Mouse (Mus musculus) brown adipose tissue, adult 24 weeks (tissue): ENCODE measurements around the gene Wdr24. TPM values are rescaled to one million over a fixed set of nuclear protein-coding genes. Genes with fewer than 3 reads are reported as not detected.
"Not testable (repeated sequence)": the region's sequence is repeated elsewhere in the genome, so short reads cannot be mapped to it uniquely, and the experiment has no call there.

Source experiments
- H3K27ac ChIP-seq: fragments of 200-500 bp; replicated peaks from 2 replicates; pipeline ENCODE4 v1.5.1; 2012; ENCODE audit warnings: low read depth, mild to moderate bottlenecking, low read length
- H3K4me1 ChIP-seq: fragments of 200-500 bp; 2 replicates; pipeline ENCODE4 v1.6.1; 2012; ENCODE audit warnings: low read length, mixed read lengths; ENCODE audit not compliant: control insufficient read depth, insufficient read depth, insufficient read length
- H3K4me3 ChIP-seq: fragments of 200-500 bp; 2 replicates; pipeline ENCODE4 v1.5.1; 2012; ENCODE audit warnings: low read depth, mild to moderate bottlenecking, low read length, moderate library complexity; ENCODE audit not compliant: insufficient read depth
- polyA plus RNA-seq: library from polyadenylated mRNA; stranded (reverse); fragments of >200 nt; gene quantifications from 2 replicates; pipeline ENCODE4 v1.2.4, GENCODE M21; 2012; ENCODE audit not compliant: missing spikeins, insufficient read depth, insufficient read length

Gene Wdr24
- polyA plus RNA-seq, 1 experiment: 7.1 TPM

GRCm38 (mm10) chr17:25795609-25796092, 27.8 kb upstream of the Wdr24 start, which contains the start of gene AC134908.4:
Gene AC134908.4, minus strand, starts transcription at chr17:25795659.
- H3K27ac ChIP-seq: no peak within 1 kb of the TSS
- peaks cover 11% of the 10 kb centered on the region for H3K4me1 ChIP-seq
- H3K4me3 ChIP-seq: peak within 1 kb of the TSS; percentile 75

- Histone ChIP-seq H3K4me3 (peak overlapping the region; percentile 75), H3K4me1 (peaks cover 10% of the 10 kb centered on the region), H3K27ac (no peak overlapping the region)
Observed at GRCm38 (mm10) chr17:25796211-25796771, 27.1 kb upstream of the Wdr24 start.

GRCm38 (mm10) chr17:25796951-25797369, 26.5 kb upstream of the Wdr24 start, which contains the start of gene Metrn:
Gene Metrn, minus strand, starts transcription at chr17:25797136.
- Histone ChIP-seq H3K4me1 (peaks cover 7% of the 10 kb centered on the region), H3K27ac (no peak within 1 kb of the TSS), H3K4me3 (peak within 1 kb of the TSS; percentile 75)

GRCm38 (mm10) chr17:25801029-25801428, 22.4 kb upstream of the Wdr24 start:
- Histone ChIP-seq H3K27ac (no peak overlapping the region), H3K4me3 (no peak overlapping the region), H3K4me1 (no peaks in the 10 kb centered on the region; the same call in 1 of the 2 replicates)

DNA sequence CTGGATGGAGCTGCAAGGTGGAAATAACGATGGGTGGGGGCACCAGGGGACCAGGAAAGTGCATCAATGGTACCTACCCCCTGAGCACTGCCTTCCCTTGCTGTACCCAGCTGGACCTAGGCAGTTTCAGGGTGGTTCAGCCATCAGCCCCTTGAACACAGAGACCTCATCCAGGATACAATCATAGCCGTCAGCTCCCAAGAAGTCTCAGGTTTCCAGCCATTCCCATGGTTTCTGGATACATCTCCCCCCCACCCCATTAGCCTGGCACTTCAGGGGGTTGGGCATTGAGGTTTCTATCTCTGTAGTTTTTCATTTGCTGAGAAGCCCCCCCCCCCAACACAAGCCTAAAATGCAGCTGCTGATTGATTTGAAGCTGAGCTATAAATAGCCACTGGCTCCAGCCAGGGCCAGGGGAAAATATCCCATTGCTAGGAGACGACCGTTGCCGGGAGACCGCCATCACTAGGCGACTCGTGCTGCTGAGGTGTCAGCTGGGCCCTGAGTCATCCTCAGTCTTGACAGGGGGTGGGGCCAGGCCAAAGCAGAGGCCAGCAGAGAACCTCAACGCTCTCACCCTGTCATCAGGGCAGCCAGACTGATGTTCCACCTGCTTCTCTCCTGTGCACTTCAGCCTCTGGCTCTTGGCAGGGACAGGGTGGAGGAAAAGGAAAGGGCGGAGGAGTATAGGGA, 20.5 kb upstream of the Wdr24 start:
- no peaks in the 10 kb centered on the region for H3K4me1 ChIP-seq
- H3K27ac ChIP-seq: no peak overlapping the region
- H3K4me3 ChIP-seq: no peak overlapping the region

DNA sequence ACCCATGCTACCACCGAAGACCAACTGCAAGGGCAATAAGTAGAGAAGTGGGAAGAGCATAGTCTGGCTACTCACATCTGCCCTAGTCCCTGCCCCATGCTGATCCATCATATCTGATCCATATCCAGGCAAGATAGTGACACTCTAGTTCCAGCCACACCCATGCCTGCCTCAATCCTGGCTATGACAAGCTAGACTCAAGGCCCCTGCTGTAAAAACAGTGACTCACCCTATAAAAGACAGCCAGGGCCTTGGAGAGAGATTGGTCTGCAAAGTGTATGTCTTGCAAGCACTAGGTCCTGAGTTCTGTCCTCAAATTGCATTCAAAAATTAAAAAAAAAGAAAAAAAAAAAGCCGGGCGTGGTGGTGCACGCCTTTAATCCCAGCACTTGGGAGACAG, 16.9 kb upstream of the Wdr24 start:
- Histone ChIP-seq H3K4me3 (no peak overlapping the region), H3K27ac (no peak overlapping the region), H3K4me1 (no peaks in the 10 kb centered on the region)

- H3K4me3 ChIP-seq, H3K4me1 ChIP-seq, H3K27ac ChIP-seq: not testable (repeated sequence)
Observed at GRCm38 (mm10) chr17:25807452-25807851, 16.0 kb upstream of the Wdr24 start.

GRCm38 (mm10) chr17:25808028-25808427, 15.4 kb upstream of the Wdr24 start:
- Histone ChIP-seq H3K27ac (no peak overlapping the region), H3K4me3 (peak overlapping the region; percentile 1; the same call in 1 of the 2 replicates), H3K4me1 (no peaks in the 10 kb centered on the region)

DNA sequence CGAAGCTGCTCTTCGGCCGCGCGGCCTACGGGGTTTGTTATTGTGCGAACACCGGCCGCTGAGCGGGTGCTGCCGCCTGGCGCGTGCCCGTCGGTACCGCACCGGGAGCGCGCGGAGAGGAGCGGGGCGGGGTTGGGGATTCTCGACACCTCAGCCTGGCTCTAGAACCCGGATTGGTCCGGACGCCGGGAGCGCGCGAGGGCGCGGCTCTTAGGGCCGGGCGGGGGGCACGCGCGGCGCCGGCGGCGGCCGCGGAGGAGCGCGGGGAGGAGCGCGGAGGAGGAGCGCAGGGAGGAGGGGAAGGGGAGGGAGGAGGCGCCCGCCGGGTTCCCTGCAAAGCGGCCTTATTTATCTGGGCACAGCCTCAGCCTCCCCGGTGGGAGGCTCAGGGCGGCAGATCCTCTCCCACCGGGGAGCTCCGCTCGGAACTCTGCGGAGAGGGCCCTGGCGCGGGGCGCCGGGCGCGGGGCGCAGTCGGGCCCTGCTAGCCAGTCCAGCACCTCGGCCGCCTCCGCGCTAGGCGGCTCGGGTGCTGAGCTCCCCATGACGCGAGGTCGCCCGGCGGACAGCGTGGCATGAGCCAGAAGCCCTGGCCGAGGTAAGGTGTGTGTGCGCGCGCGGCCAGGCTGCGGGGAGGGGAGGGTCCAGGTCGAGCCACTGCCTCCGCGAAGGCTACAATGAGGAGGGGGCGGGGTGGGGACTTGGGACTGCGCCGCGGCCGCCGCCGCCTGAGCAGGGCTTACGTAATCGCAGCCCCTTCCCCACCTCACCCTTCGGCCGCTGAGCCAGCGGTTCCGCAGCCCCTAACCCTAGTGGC, 14.4 kb upstream of the Wdr24 start, which contains the start of gene Fbxl16:
Gene Fbxl16 (plus strand): TSS at position 297 of the 817 bp plus-strand sequence.
- peak within 1 kb of the TSS; percentile 56 for H3K4me3 ChIP-seq
- H3K4me1 ChIP-seq: no peaks in the 10 kb centered on the region
- H3K27ac ChIP-seq: no peak within 1 kb of the TSS

DNA sequence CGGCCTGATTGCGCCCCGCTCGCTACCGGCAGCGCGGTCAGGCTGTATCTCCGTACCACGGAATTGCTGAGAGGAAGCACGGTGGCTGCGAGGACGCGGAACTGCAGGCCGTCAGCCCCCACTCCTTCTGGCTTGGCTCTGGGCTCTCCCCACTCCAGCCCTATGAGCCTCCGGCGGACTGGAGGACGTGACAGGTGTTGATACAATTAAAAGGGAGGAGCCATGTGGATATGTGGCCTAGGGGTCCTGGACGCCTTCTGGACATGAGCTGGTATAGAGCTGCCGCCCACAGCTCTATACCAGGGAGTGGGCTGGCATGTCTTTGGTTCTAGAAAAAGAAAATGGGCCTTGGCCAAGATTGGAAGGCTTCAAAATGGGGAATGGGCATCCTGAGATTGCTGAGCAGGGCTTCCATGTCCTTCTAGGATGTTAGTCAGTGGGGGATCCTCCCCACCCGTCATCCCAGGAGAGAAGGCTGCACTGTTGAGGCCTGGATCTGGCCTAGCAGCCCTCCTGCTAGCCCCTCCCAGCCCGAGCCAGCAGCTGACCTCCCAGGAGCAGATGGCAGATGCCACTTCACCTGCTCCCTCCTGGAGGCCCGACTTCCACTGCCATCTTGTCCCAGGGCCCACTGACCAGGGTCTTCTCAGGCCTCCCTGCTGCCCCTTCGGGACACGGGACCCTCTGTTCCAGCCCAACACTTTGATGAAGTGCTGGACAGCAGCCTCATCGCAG, 13.7 kb upstream of the Wdr24 start:
- H3K4me3 ChIP-seq: peak overlapping the region; percentile 56
- H3K27ac ChIP-seq: no peak overlapping the region
- no peaks in the 10 kb centered on the region for H3K4me1 ChIP-seq

- Histone ChIP-seq H3K4me3 (no peak overlapping the region), H3K4me1 (no peaks in the 10 kb centered on the region), H3K27ac (no peak overlapping the region)
Observed at GRCm38 (mm10) chr17:25810890-25811289, 12.5 kb upstream of the Wdr24 start.

DNA sequence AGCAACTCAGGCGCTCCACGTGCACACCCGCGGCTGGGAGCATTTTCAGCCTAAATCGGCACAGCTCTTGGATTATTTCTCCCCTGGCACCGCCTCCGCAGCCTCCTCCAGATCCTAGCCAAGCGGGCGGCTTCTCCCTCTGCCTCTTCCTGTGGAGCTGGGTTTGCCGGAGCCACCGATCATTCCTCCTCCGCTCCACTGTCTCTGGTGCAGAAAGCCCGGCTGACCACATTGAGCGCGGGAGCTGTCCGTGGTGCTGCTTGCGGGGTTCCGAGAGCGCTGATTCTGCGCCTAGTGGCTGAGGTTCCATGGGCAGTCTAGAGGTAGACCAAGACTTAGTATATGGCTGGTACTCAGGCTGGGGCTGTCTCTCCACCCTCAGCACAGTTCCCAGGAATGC, 10.0 kb upstream of the Wdr24 start:
- no peak overlapping the region for H3K4me3 ChIP-seq
- no peak overlapping the region for H3K27ac ChIP-seq
- no peaks in the 10 kb centered on the region for H3K4me1 ChIP-seq

GRCm38 (mm10) chr17:25817662-25818061, 5.8 kb upstream of the Wdr24 start:
- no peak overlapping the region for H3K4me3 ChIP-seq
- H3K4me1 ChIP-seq: no peaks in the 10 kb centered on the region
- no peak overlapping the region for H3K27ac ChIP-seq

DNA sequence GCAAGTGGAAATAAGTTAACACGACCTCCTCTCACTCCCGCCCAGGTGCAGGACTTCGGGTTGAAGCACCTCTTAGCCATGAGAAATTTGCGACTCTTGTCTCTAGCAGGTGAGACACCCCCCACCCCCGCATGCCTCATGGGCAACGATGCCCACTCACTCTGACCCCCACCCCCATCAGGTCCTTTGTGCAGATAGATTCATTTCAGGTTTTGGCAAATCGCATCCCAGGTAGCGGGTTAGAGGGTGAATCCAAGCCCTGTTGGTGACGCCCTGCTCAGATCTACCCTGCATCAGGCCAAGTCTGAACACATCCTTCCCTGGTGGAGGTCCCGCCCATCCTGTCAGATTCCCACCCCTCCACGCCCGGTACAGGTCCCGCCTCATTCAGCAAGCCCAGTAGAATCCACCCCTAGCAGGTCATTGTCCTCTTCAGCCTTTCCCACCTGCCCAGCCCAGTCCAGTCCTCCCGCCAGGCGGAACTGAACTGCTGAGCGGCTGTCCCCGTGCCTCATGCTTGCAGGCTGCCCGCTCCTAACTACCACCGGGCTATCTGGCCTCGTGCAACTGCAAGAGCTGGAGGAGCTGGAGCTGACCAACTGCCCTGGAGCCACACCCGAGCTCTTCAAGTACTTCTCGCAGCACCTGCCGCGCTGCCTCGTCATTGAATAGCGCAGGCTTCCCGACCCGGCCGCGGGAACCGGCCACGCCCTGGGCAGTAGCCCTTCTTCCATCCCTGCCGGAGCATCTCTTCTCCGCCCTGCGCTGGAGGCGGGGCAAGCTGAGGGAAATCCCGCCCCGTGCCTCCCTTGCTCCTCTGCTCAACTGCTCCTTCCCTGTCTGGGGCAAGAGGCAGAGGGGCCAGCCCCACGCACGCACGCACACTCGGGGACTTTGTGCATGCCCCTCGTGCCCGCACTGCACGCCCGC, 4.3 kb upstream of the Wdr24 start:
- H3K27ac ChIP-seq: no peak overlapping the region
- no peak overlapping the region for H3K4me3 ChIP-seq
- H3K4me1 ChIP-seq: peaks cover 4% of the 10 kb centered on the region
